Mouse (Mus musculus) activated CD4-positive, CD25-positive, alpha-beta regulatory T cell, adult 4 months (primary cell): ENCODE results near the gene Fbxl22. TPM values are rescaled to one million over a fixed set of nuclear protein-coding genes. Genes with fewer than 3 reads are reported as not detected.

Experiments
- ATAC-seq: one replicate; pipeline ENCODE4 v1.8.0; 2017
- polyA plus RNA-seq, 2 experiments: library from polyadenylated mRNA; unstranded; fragments of 100-300 nt; shearing (Covaris generic); gene quantifications; one replicate each; pipeline ENCODE4 v1.2.1; 2017

Fbxl22 gene
- polyA plus RNA-seq, 2 experiments from 2014 or later = 1.6 to 3.9 TPM

GRCm38 (mm10) chr9:66506424-66506823, 8.0 kb downstream of the Fbxl22 start:
- no peak for ATAC-seq

DNA sequence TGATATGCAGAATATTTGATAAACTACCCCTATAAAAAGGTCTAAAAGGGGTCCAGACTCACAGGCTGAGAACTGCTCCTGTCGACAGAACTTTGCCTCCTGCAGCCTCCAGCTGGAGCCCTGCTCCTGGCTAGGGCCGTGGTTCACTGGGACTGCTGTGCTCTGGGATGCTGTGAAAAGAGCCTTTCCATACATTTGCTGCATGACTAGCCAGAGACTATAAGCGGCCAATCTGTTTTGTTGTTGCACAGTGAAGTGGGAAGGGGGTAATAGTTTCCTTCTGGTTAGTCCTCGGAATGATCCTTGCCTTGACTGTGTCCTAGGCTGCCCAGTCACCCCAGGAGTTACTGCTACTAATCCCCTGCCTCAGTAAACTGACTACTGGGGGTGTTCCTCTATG, 8.4 kb downstream of the Fbxl22 start:
- no peak for ATAC-seq

DNA sequence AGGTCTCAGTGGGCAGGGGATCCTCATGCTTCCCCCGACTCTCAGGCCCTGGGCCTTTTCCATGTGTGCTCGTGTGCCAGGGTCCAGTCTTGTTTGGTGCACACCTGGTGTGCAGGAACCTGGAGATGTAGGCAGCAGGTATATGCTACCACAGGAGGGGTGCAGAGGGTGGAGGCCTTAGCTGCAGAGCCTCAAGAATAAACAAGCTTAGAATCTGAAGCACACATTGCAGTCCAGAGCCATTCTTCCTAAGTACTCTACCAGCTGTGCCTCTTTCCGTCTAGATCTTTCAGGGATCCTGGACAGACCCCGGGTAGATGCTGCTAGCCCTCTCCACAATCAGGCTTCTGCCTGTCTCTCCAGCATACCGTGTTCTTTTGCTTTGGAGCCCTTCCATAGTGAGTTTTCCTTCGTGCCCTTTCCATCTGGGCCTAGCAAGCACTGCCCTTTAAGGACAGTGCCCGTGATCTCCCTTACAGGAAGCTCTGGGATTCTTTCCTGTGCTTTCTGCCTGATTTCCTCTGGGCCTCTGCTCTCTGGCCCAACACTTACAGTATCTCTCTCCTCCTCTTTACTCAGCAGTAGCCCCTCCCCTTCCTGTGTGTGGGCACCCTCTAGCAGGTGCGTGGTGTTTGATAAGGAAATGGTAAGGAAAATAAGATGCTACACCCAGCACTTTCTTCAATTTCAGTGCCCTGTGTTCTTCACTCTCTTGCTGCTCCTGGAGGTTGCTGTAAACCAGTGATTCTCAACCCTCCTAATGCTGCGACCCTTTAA, 9.1 kb downstream of the Fbxl22 start:
- ATAC-seq = peak; percentile 80

DNA sequence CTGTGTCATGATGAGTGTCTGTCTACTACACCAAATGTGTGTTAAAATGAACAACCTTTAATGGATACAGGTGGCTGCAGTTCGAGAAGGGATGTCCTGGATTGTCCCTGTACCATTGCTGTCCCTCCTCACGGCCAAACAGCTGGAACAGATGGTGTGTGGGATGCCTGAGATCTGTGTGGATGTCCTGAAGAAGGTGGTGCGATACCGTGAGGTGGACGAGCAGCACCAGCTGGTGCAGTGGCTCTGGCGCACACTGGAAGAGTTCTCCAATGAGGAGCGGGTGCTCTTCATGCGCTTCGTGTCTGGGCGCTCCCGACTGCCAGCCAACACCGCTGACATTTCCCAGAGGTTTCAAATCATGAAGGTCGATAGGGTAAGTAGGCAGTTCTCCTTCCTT, 9.9 kb downstream of the Fbxl22 start:
- ATAC-seq = no peak

DNA sequence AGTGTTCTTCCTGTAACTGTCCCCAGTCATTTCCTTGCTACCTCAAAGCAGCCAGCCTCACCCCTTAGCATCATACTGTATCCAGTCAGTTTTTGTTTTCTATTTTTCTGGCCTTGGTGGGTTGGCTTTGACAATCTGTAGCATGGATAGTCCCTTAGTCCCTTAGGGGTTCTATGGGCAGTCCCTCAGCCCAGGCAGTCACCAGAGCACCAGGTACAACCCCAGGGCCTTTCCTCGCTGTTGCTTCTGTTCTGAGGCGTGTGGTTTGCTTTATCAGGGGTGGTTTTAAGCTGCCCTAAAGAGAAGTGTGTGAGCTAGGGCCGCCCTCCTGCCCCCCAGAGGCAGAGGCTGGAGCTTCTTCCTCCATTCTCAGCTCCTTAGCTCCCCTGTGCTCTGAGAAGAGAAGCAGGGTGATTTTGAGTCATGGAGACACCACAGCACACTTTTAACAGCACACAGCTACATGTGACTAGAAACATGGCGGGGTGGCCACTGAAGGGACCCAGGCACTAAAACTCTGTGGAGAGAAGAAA, 10.4 kb downstream of the Fbxl22 start:
- peak; percentile 65 for ATAC-seq

- no peak for ATAC-seq
Observed at GRCm38 (mm10) chr9:66501248-66501647, 13.1 kb downstream of the Fbxl22 start.

DNA sequence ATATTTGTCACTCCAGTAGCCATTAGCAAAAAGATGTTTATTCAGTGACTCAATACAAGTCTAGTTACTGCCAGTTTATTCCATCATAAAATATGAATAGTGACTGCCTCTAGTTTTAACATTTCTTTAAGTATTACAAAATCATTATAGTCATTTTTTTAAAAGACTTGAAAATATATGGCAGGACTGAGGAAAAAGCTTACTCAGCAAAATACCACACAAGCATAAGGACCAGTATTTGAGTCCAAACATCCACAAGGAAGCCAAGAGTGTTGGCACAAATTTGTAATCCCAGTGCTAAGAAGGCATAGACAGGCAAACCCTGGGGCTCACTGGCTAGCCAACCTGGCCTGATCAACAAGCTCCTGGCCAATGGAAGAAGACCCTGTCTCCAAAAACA, 20.4 kb downstream of the Fbxl22 start:
- no peak for ATAC-seq

DNA sequence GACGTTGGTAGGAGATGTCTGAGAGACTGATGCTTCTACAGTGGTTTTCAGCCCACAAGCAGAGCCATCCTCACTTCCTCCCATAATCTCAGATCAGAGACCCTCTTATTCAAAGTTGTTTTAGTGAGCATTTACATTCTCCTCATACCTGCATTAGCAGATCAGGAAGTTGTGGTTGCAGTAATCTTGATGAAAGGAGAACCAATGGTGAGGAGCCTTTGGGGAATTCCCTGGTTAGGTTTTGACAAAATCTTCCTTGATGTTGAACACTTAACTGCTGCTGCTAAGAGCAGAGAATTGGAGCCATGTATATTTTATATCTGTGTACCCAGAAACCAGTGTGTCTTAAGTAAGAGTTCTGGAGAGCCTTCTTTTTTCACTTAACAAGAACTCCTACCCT, 22.0 kb downstream of the Fbxl22 start:
- ATAC-seq = peak; percentile 96

- no peak for ATAC-seq
Observed at GRCm38 (mm10) chr9:66488786-66489185, 25.6 kb downstream of the Fbxl22 start.

DNA sequence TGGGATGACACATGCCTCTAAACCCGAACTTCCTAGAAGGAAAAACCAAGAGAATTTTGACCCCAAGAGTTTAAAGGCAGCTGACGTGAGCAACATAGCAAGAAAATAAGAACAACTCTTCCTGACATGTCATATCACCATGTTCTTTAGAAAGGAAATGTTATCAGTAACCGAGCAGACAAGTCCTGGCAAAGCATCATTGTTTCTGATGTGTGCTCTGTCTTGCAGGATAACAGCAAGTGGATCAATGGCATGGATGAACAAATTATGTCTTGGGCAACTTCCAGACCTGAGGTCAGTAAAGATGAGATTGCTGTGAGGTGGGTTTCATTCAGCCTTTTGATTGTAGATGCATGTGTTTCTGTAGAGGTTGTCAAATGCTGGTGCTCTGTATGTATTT, 31.0 kb downstream of the Fbxl22 start:
- no peak for ATAC-seq

DNA sequence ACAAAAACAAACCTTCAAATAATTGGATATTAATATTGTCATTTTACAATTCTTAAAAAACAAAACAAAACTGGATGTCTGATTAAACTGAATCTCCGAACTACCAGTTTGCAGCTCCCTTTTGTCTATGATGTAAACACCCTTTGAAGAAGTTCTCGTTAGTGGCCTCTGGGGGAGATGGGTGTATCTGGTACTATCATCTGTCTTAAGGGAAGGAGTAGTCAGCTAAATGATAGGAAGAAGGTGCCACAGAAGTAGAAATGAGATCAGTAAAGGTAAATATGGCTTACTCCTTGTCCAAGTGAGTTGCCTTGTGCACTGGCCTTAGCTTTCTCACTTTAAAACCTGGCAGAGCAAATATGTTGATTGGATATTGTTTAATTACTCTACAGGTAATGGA, 36.6 kb downstream of the Fbxl22 start:
- no peak for ATAC-seq

DNA sequence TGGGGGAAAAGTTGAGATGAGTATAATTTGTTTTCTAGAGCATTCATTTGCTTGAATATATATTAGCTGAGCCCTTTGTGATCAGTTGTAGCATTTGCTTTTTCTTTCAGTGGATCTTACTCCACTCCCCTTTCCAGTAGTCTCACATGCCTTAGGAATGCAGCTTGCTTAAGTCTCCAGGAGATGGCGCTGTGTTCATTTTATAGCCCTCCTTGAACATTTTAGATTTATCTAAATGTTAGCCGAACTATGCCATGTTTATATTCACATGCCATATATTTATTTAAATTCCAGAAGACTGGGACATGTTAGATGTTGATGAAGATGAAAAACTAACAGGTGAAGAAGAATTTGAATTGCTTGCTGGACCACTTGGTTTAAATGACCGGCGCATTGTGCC, 49.3 kb downstream of the Fbxl22 start:
- peak; percentile 52 for ATAC-seq

Other genes with a start within 250 kb of the Fbxl22 start
- gene Herc1, start 164.1 kb downstream of the Fbxl22 start, polyA plus RNA-seq = 10 to 100 TPM; 31.4 to 31.8 TPM
- 100 to 1,000 TPM in 1 of 2 experiments, 10 to 100 TPM in 1; 95.5 to 156 TPM for gene Usp3, start 78.5 kb upstream of the Fbxl22 start, polyA plus RNA-seq
- 10 to 100 TPM in 1 of 2 experiments, 1 to 10 TPM in 1; 9.0 to 11.3 TPM for gene Car12, start 199.1 kb upstream of the Fbxl22 start, polyA plus RNA-seq